ENCODE assay signal across 28 mouse cellular contexts in the genomic region with DNA sequence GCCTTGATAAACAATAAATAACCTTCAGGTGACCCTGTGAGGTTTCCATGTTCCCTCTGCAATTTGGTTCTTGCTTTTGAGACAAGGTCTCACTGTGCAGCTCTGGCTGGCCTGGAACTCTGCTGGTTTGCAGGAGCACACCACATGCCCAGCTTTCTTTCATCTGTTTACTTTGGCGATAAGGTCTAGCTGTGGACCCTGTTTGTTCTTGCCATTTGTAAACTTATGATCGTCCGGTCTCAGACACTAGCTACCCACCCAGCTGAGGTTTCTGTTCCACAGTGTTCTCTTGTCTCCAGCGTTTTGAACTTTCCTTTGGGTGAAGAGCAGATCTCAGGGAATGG. TPM values are rescaled to one million over a fixed set of nuclear protein-coding genes. Genes with fewer than 3 reads are reported as not detected.
DNase-seq lines count a peak whose midpoint lies in the region; ATAC-seq and TF ChIP-seq lines count a peak whose summit lies in the region.
"Had no signal": no experiment of that assay in that cellular context is flagged by ENCODE, and none has a peak within 500 bp of the region (broad histone marks: within the 10 kb centered on the region; RNA-seq: fewer than 3 reads in every experiment).

No protein-coding gene starts in this region.

- no peak overlapping the region for H3K9ac ChIP-seq in intestine, embryonic 15.5 days
- no peak overlapping the region for H3K9ac ChIP-seq in liver, embryonic 12.5 days
- no peak overlapping the region for H3K9ac ChIP-seq in liver, postnatal 0 days (replicated peaks)
- H3K9ac ChIP-seq in stomach, postnatal 0 days (ENCODE audit: low read length): no peak overlapping the region
- no peak overlapping the region for H3K9ac ChIP-seq in heart, embryonic 11.5 days (ENCODE audit: low read depth, low read length)
- H3K9ac ChIP-seq: hindbrain, embryonic 13.5 days; limb, embryonic 15.5 days; midbrain, embryonic 12.5 days; neural tube, embryonic 12.5 days had no signal

- DNase-seq in liver, postnatal 0 days: no peak
- DNase-seq in stomach, postnatal 0 days (ENCODE audit: low spot score): no peak
- no peak for DNase-seq in frontal cortex, postnatal 14 days (ENCODE audit: low spot score in 2 of 2)
- no peak for DNase-seq in thymus, adult 2 months
- DNase-seq: adrenal gland, postnatal 14 days; cerebellum, adult 11-12 months; cerebellum, adult 9-11 months; gastrocnemius, postnatal 14 days; heart, adult 11 months; heart, postnatal 4 days; kidney, adult 2 months; kidney, postnatal 4 days; layer of hippocampus, postnatal 36 days; lung, postnatal 36 days; right cerebral cortex, adult 18-20 months; right cerebral cortex, postnatal 4 days had no signal

- ATAC-seq in intestine, embryonic 15.5 days: peak; percentile 48
- peak; percentile 56 for ATAC-seq in liver, embryonic 12.5 days
- peak; percentile 58 for ATAC-seq in liver, postnatal 0 days
- peak; percentile 82 for ATAC-seq in stomach, postnatal 0 days (ENCODE audit: low FRiP score, low TSS enrichment)
- ATAC-seq in heart, embryonic 11.5 days (replicated peaks; ENCODE audit: insufficient number of reproducible peaks, low FRiP score, low TSS enrichment): no peak
- ATAC-seq: CD4-positive, CD25-positive, alpha-beta regulatory T cell, adult 4 months had no signal

- TF ChIP-seq CTCF in liver, postnatal 0 days (IDR thresholded peaks at IDR 0.05; ENCODE audit: low read depth): no peak
- no peak for TF ChIP-seq CTCF in stomach, postnatal 0 days (IDR thresholded peaks at IDR 0.05; ENCODE audit: low read depth)
- no peak for TF ChIP-seq CTCF in thymus, adult 2 months (IDR thresholded peaks at IDR 0.05; ENCODE audit: borderline replicate concordance, control insufficient read depth, extremely low read depth, insufficient read depth, low read length, poor library complexity)

- no peak for TF ChIP-seq EP300 in liver, postnatal 0 days (IDR thresholded peaks at IDR 0.05; ENCODE audit: low read depth)
- TF ChIP-seq EP300 in stomach, postnatal 0 days (optimal IDR thresholded peaks at IDR 0.05): no peak

- no peaks in the 10 kb centered on the region for H3K27me3 ChIP-seq in intestine, embryonic 15.5 days (replicated peaks)
- no peaks in the 10 kb centered on the region for H3K27me3 ChIP-seq in liver, embryonic 12.5 days (replicated peaks)
- no peaks in the 10 kb centered on the region for H3K27me3 ChIP-seq in liver, postnatal 0 days (ENCODE audit: insufficient read depth, low read length)
- H3K27me3 ChIP-seq in stomach, postnatal 0 days (ENCODE audit: control insufficient read depth, insufficient read depth, low read length): no peaks in the 10 kb centered on the region
- H3K27me3 ChIP-seq in heart, embryonic 11.5 days (ENCODE audit: control insufficient read depth, insufficient read depth, low read length): no peaks in the 10 kb centered on the region
- no peaks in the 10 kb centered on the region for H3K27me3 ChIP-seq in thymus, adult 2 months (ENCODE audit: control insufficient read depth, insufficient read depth, low read length)
- H3K27me3 ChIP-seq: hindbrain, embryonic 13.5 days; limb, embryonic 15.5 days; midbrain, embryonic 12.5 days; neural tube, embryonic 12.5 days had no signal

- H3K27ac ChIP-seq in intestine, embryonic 15.5 days: no peak overlapping the region
- H3K27ac ChIP-seq in liver, embryonic 12.5 days: peak overlapping the region; percentile 61
- H3K27ac ChIP-seq in liver, postnatal 0 days (ENCODE audit: low read depth): peak overlapping the region; percentile 92
- peak overlapping the region; percentile 65 for H3K27ac ChIP-seq in stomach, postnatal 0 days (replicated peaks)
- no peak overlapping the region for H3K27ac ChIP-seq in heart, embryonic 11.5 days (ENCODE audit: low read depth, low read length)
- H3K27ac ChIP-seq in thymus, adult 2 months (ENCODE audit: control insufficient read depth, insufficient read depth, low read length): no peak overlapping the region
- H3K27ac ChIP-seq: heart, embryonic 10.5 days; hindbrain, embryonic 13.5 days; limb, embryonic 10.5 days; limb, embryonic 15.5 days; midbrain, embryonic 12.5 days; neural tube, embryonic 12.5 days had no signal

- H3K4me1 ChIP-seq in intestine, embryonic 15.5 days (replicated peaks): no peaks in the 10 kb centered on the region
- peaks cover 4% of the 10 kb centered on the region; the same call in 1 of the 2 replicates for H3K4me1 ChIP-seq in liver, embryonic 12.5 days
- H3K4me1 ChIP-seq in liver, postnatal 0 days (ENCODE audit: insufficient read depth): no peaks in the 10 kb centered on the region
- H3K4me1 ChIP-seq in stomach, postnatal 0 days (replicated peaks; ENCODE audit: control insufficient read depth, insufficient read depth): no peaks in the 10 kb centered on the region
- H3K4me1 ChIP-seq in heart, embryonic 11.5 days (ENCODE audit: control insufficient read depth, insufficient read depth, low read length): no peaks in the 10 kb centered on the region
- no peaks in the 10 kb centered on the region for H3K4me1 ChIP-seq in thymus, adult 2 months (replicated peaks; ENCODE audit: control insufficient read depth, insufficient read depth, low read length)
- H3K4me1 ChIP-seq: heart, embryonic 10.5 days; hindbrain, embryonic 13.5 days; limb, embryonic 10.5 days; limb, embryonic 15.5 days; midbrain, embryonic 12.5 days; neural tube, embryonic 12.5 days had no signal

- no peak overlapping the region for H3K4me2 ChIP-seq in intestine, embryonic 15.5 days (replicated peaks)
- H3K4me2 ChIP-seq in liver, embryonic 12.5 days: no peak overlapping the region
- no peak overlapping the region for H3K4me2 ChIP-seq in liver, postnatal 0 days (ENCODE audit: low read depth, low read length)
- no peak overlapping the region for H3K4me2 ChIP-seq in stomach, postnatal 0 days (replicated peaks; ENCODE audit: low read depth)
- no peak overlapping the region for H3K4me2 ChIP-seq in heart, embryonic 11.5 days
- H3K4me2 ChIP-seq: hindbrain, embryonic 13.5 days; limb, embryonic 15.5 days; midbrain, embryonic 12.5 days; neural tube, embryonic 12.5 days had no signal

- no peak overlapping the region for H3K4me3 ChIP-seq in intestine, embryonic 15.5 days (replicated peaks)
- no peak overlapping the region for H3K4me3 ChIP-seq in liver, embryonic 12.5 days
- no peak overlapping the region for H3K4me3 ChIP-seq in liver, postnatal 0 days (ENCODE audit: low read depth, low read length)
- no peak overlapping the region for H3K4me3 ChIP-seq in stomach, postnatal 0 days (ENCODE audit: low read depth, low read length)
- H3K4me3 ChIP-seq in heart, embryonic 11.5 days (ENCODE audit: low read depth, low read length): no peak overlapping the region
- H3K4me3 ChIP-seq in thymus, adult 2 months (ENCODE audit: control insufficient read depth, insufficient read depth, low read length): no peak overlapping the region
- H3K4me3 ChIP-seq: erythroblast, embryonic 14.5 days; heart, embryonic 10.5 days; hindbrain, embryonic 13.5 days; limb, embryonic 10.5 days; limb, embryonic 15.5 days; midbrain, embryonic 12.5 days; myocyte; neural tube, embryonic 12.5 days had no signal

- WGBS in intestine, embryonic 15.5 days: 72% methylated on average over 4 of the region's 4 CpGs
- WGBS in liver, embryonic 12.5 days (ENCODE audit: insufficient replicate concordance): 86% methylated on average over 4 of the region's 4 CpGs
- WGBS in liver, postnatal 0 days (ENCODE audit: insufficient replicate concordance): 60% methylated on average over 4 of the region's 4 CpGs
- WGBS in stomach, postnatal 0 days: 61% methylated on average over 4 of the region's 4 CpGs
- 88% methylated on average over 4 of the region's 4 CpGs for WGBS in heart, embryonic 11.5 days (ENCODE audit: insufficient replicate concordance)
- over 99% methylated on average over 4 of the region's 4 CpGs for WGBS in thymus, adult 2 months

- TF ChIP-seq POLR2A in thymus, adult 2 months (IDR thresholded peaks at IDR 0.05; ENCODE audit: control insufficient read depth, extremely low read depth, insufficient read depth, low read length, poor library complexity): no peak

- H3K36me3 ChIP-seq in intestine, embryonic 15.5 days: peaks cover 34% of the 10 kb centered on the region
- peaks cover 97% of the 10 kb centered on the region for H3K36me3 ChIP-seq in liver, embryonic 12.5 days
- peaks cover 79% of the 10 kb centered on the region for H3K36me3 ChIP-seq in liver, postnatal 0 days (replicated peaks; ENCODE audit: insufficient read depth, low read length)
- peaks cover 20% of the 10 kb centered on the region for H3K36me3 ChIP-seq in stomach, postnatal 0 days (ENCODE audit: control insufficient read depth, insufficient read depth, low read length)
- H3K36me3 ChIP-seq in heart, embryonic 11.5 days (ENCODE audit: control insufficient read depth, insufficient read depth, low read length): peaks cover 54% of the 10 kb centered on the region
- H3K36me3 ChIP-seq in thymus, adult 2 months (ENCODE audit: control insufficient read depth, insufficient read depth, low read length): peaks cover 72% of the 10 kb centered on the region

- H3K9me3 ChIP-seq in intestine, embryonic 15.5 days: no peaks in the 10 kb centered on the region
- H3K9me3 ChIP-seq in liver, embryonic 12.5 days (replicated peaks): no peaks in the 10 kb centered on the region
- H3K9me3 ChIP-seq in liver, postnatal 0 days (ENCODE audit: low read length): no peaks in the 10 kb centered on the region
- H3K9me3 ChIP-seq in stomach, postnatal 0 days (ENCODE audit: control insufficient read depth, low read length): no peaks in the 10 kb centered on the region
- H3K9me3 ChIP-seq in heart, embryonic 11.5 days (replicated peaks; ENCODE audit: control insufficient read depth, low read length): no peaks in the 10 kb centered on the region
- H3K9me3 ChIP-seq: heart, embryonic 10.5 days; hindbrain, embryonic 13.5 days; limb, embryonic 10.5 days; limb, embryonic 15.5 days; midbrain, embryonic 12.5 days; neural tube, embryonic 12.5 days had no signal

RNA-seq across cellular contexts. Expression of a gene that starts 14.9 kb away (rescaled TPM):
- polyA plus RNA-seq in intestine, embryonic 15.5 days (2015; fragmentation: Nextera tagmentation; extraction: Ambion mirVana): 150 and 155 TPM in 2 replicates
- polyA plus RNA-seq in liver, embryonic 12.5 days (2016; fragmentation: Nextera tagmentation; extraction: Ambion mirVana): 150 and 151 TPM in 2 replicates
- 193 and 199 TPM in 2 replicates for polyA plus RNA-seq in liver, postnatal 0 days (2015; fragmentation: Nextera tagmentation; extraction: Ambion mirVana)
- 251 and 252 TPM in 2 replicates for polyA plus RNA-seq in stomach, postnatal 0 days (2015; fragmentation: Nextera tagmentation; extraction: Ambion mirVana)
- polyA plus RNA-seq in heart, embryonic 11.5 days (2014; fragmentation: Nextera tagmentation; extraction: Ambion mirVana): 153 and 155 TPM in 2 replicates
- 122 and 136 TPM in 2 replicates for polyA plus RNA-seq in thymus, adult 2 months (2012; rRNA removed)

RNA-seq across cellular contexts. Expression of a gene that starts 28.3 kb away (rescaled TPM):
- 24.1 and 25.7 TPM in 2 replicates for polyA plus RNA-seq in intestine, embryonic 15.5 days (2015; fragmentation: Nextera tagmentation; extraction: Ambion mirVana)
- polyA plus RNA-seq in liver, embryonic 12.5 days (2016; fragmentation: Nextera tagmentation; extraction: Ambion mirVana): 50.3 and 50.6 TPM in 2 replicates
- polyA plus RNA-seq in liver, postnatal 0 days (2015; fragmentation: Nextera tagmentation; extraction: Ambion mirVana): 18.4 and 20.4 TPM in 2 replicates
- 18.4 and 18.5 TPM in 2 replicates for polyA plus RNA-seq in stomach, postnatal 0 days (2015; fragmentation: Nextera tagmentation; extraction: Ambion mirVana)
- polyA plus RNA-seq in heart, embryonic 11.5 days (2014; fragmentation: Nextera tagmentation; extraction: Ambion mirVana): 26.5 and 33.8 TPM in 2 replicates
- polyA plus RNA-seq in thymus, adult 2 months (2012; rRNA removed): 43.5 and 48.0 TPM in 2 replicates

RNA-seq across cellular contexts. Expression of a gene that starts 34.3 kb away (rescaled TPM):
- 0.09 and 0.10 TPM in 2 replicates for polyA plus RNA-seq in intestine, embryonic 15.5 days (2015; fragmentation: Nextera tagmentation; extraction: Ambion mirVana)
- polyA plus RNA-seq in liver, embryonic 12.5 days (2016; fragmentation: Nextera tagmentation; extraction: Ambion mirVana): 0.18 TPM in 1 of 2 replicates, not detected in the other
- 0.05 TPM in 1 of 2 replicates, not detected in the other for polyA plus RNA-seq in liver, postnatal 0 days (2015; fragmentation: Nextera tagmentation; extraction: Ambion mirVana)
- polyA plus RNA-seq in stomach, postnatal 0 days (2015; fragmentation: Nextera tagmentation; extraction: Ambion mirVana): 0.10 and 0.13 TPM in 2 replicates
- polyA plus RNA-seq in heart, embryonic 11.5 days (2014; fragmentation: Nextera tagmentation; extraction: Ambion mirVana): 0.13 TPM in 1 of 2 replicates, not detected in the other
- polyA plus RNA-seq in thymus, adult 2 months (2012; rRNA removed): 0.12 and 0.14 TPM in 2 replicates

Comparison
In these comparisons a context has a peak if more than half of its experiments do, and no peak if none do; other contexts are left out.
1. H3K27ac ChIP-seq: peak in liver, embryonic 12.5 days (single experiment), liver, postnatal 0 days (single experiment) and stomach, postnatal 0 days (single experiment); none in intestine, embryonic 15.5 days (single experiment), heart, embryonic 11.5 days (single experiment) and thymus, adult 2 months (single experiment).